Comparison of ENCODE assay signal across 8 mouse cellular contexts in genomic region chr2:33185258-33185657, GRCm38 (mm10). TPM values are rescaled to one million over a fixed set of nuclear protein-coding genes. Genes with fewer than 3 reads are reported as not detected.
DNase-seq lines count a peak whose midpoint lies in the region; ATAC-seq and TF ChIP-seq lines count a peak whose summit lies in the region.

No protein-coding gene starts in this region.

- WGBS in hindbrain, embryonic 10.5 days: 75% methylated on average over 7 of the region's 7 CpGs
- 76% methylated on average over 7 of the region's 7 CpGs for WGBS in hindbrain, embryonic 12.5 days
- WGBS in heart, postnatal 0 days: 76% methylated on average over 7 of the region's 7 CpGs
- WGBS in forebrain, embryonic 14.5 days: 77% methylated on average over 7 of the region's 7 CpGs

- no peak overlapping the region for H3K4me2 ChIP-seq in hindbrain, embryonic 12.5 days (replicated peaks)
- no peak overlapping the region for H3K4me2 ChIP-seq in heart, postnatal 0 days (ENCODE audit: low read depth, low read length)
- H3K4me2 ChIP-seq in forebrain, embryonic 14.5 days (ENCODE audit: low read length): no peak overlapping the region

- no peak overlapping the region for H3K27ac ChIP-seq in hindbrain, embryonic 10.5 days
- no peak overlapping the region; the same call in 1 of the 2 replicates for H3K27ac ChIP-seq in hindbrain, embryonic 12.5 days
- H3K27ac ChIP-seq in heart, postnatal 0 days (ENCODE audit: low read depth): peak overlapping the region; percentile 57; the same call in 1 of the 2 replicates
- H3K27ac ChIP-seq in forebrain, embryonic 14.5 days (ENCODE audit: low read depth, low read length): no peak overlapping the region

- ATAC-seq in hindbrain, embryonic 12.5 days (ENCODE audit: low FRiP score): no peak
- no peak for ATAC-seq in heart, postnatal 0 days (ENCODE audit: insufficient read depth, low read depth)
- ATAC-seq in megakaryocyte-erythroid progenitor cell, adult 5-6 weeks (replicated peaks; ENCODE audit: low FRiP score, low TSS enrichment, poor library complexity, severe bottlenecking): peak; percentile 59; the same call in 1 of the 2 replicates
- no peak; the same call in 1 of the 2 replicates for ATAC-seq in forebrain, embryonic 14.5 days

- no peak overlapping the region for H3K9ac ChIP-seq in hindbrain, embryonic 12.5 days
- H3K9ac ChIP-seq in heart, postnatal 0 days (replicated peaks; ENCODE audit: low read depth, low read length): no peak overlapping the region
- H3K9ac ChIP-seq in forebrain, embryonic 14.5 days (ENCODE audit: low read length): no peak overlapping the region

- no peaks in the 10 kb centered on the region for H3K27me3 ChIP-seq in hindbrain, embryonic 10.5 days (ENCODE audit: insufficient read depth, poor library complexity, severe bottlenecking)
- H3K27me3 ChIP-seq in hindbrain, embryonic 12.5 days: no peaks in the 10 kb centered on the region
- H3K27me3 ChIP-seq in heart, postnatal 0 days (ENCODE audit: control insufficient read depth, insufficient read depth, low read length): no peaks in the 10 kb centered on the region
- H3K27me3 ChIP-seq in forebrain, embryonic 14.5 days (replicated peaks; ENCODE audit: control insufficient read depth, insufficient read depth, low read length): no peaks in the 10 kb centered on the region

- H3K9me3 ChIP-seq in hindbrain, embryonic 10.5 days: no peaks in the 10 kb centered on the region
- no peaks in the 10 kb centered on the region for H3K9me3 ChIP-seq in hindbrain, embryonic 12.5 days (replicated peaks)
- H3K9me3 ChIP-seq in heart, postnatal 0 days (replicated peaks; ENCODE audit: control insufficient read depth, low read length): no peaks in the 10 kb centered on the region
- no peaks in the 10 kb centered on the region for H3K9me3 ChIP-seq in forebrain, embryonic 14.5 days (replicated peaks; ENCODE audit: control insufficient read depth, low read length)

- no peaks in the 10 kb centered on the region for H3K36me3 ChIP-seq in hindbrain, embryonic 10.5 days
- no peaks in the 10 kb centered on the region for H3K36me3 ChIP-seq in hindbrain, embryonic 12.5 days
- H3K36me3 ChIP-seq in heart, postnatal 0 days (replicated peaks; ENCODE audit: control insufficient read depth, insufficient read depth, low read length): no peaks in the 10 kb centered on the region
- no peaks in the 10 kb centered on the region for H3K36me3 ChIP-seq in forebrain, embryonic 14.5 days (ENCODE audit: control insufficient read depth, insufficient read depth, low read length)

- TF ChIP-seq EP300 in heart, postnatal 0 days (IDR thresholded peaks at IDR 0.05; ENCODE audit: low read depth): no peak

- peak; percentile 35 for DNase-seq in hindbrain, embryonic 10.5 days (ENCODE audit: low spot score)
- DNase-seq in A20 (ENCODE audit: low read depth, low spot score): peak; percentile 10
- DNase-seq in adrenal gland, postnatal 25 days: peak; percentile 72
- no peak for DNase-seq in heart, postnatal 0 days (ENCODE audit: low spot score)
- no peak for DNase-seq in forebrain, embryonic 14.5 days (ENCODE audit: low spot score)
- no peak for DNase-seq in ovary, adult 18-20 months (ENCODE audit: low spot score)

- peak; percentile 44; the same call in 1 of the 2 replicates for TF ChIP-seq CTCF in heart, postnatal 0 days (IDR thresholded peaks at IDR 0.05; ENCODE audit: low read depth)

- peaks cover 27% of the 10 kb centered on the region for H3K4me1 ChIP-seq in hindbrain, embryonic 10.5 days (replicated peaks)
- H3K4me1 ChIP-seq in hindbrain, embryonic 12.5 days: peaks cover 11% of the 10 kb centered on the region
- H3K4me1 ChIP-seq in heart, postnatal 0 days (ENCODE audit: control insufficient read depth, insufficient read depth): peaks cover 44% of the 10 kb centered on the region
- H3K4me1 ChIP-seq in forebrain, embryonic 14.5 days (ENCODE audit: control insufficient read depth, insufficient read depth, low read length): peaks cover 1% of the 10 kb centered on the region; the same call in 1 of the 2 replicates

- H3K4me3 ChIP-seq in hindbrain, embryonic 10.5 days: no peak overlapping the region
- no peak overlapping the region for H3K4me3 ChIP-seq in hindbrain, embryonic 12.5 days
- no peak overlapping the region for H3K4me3 ChIP-seq in heart, postnatal 0 days (ENCODE audit: low read depth, low read length)
- no peak overlapping the region for H3K4me3 ChIP-seq in forebrain, embryonic 14.5 days (ENCODE audit: low read depth, low read length)

RNA-seq across cellular contexts. Expression of gene Angptl2, which starts 30.6 kb away (rescaled TPM):
- polyA plus RNA-seq in hindbrain, embryonic 10.5 days (2016; fragmentation: Nextera tagmentation; extraction: Ambion mirVana): 26.0 and 26.7 TPM in 2 replicates
- 32.8 and 35.4 TPM in 2 replicates for polyA plus RNA-seq in hindbrain, embryonic 12.5 days (2016; fragmentation: Nextera tagmentation; extraction: Ambion mirVana)
- total RNA-seq in adrenal gland, postnatal 25 days (2021): 21.2 and 23.6 TPM in 2 replicates
- total RNA-seq in heart, postnatal 0 days (2014; rRNA removed; ENCODE audit: low replicate concordance): 124 and 149 TPM in 2 replicates
- 58.0 and 66.5 TPM in 2 replicates for polyA plus RNA-seq in heart, postnatal 0 days (2015; fragmentation: Nextera tagmentation; extraction: Ambion mirVana)
- not detected in 2 replicates for total RNA-seq in megakaryocyte-erythroid progenitor cell, adult 5-6 weeks (2014; fragmentation: Nextera tagmentation)
- total RNA-seq in megakaryocyte-erythroid progenitor cell, adult 5-6 weeks (2017): 0.72 and 0.89 TPM in 2 replicates
- 8.0 and 12.0 TPM in 2 replicates for polyA plus RNA-seq in forebrain, embryonic 14.5 days (2014; fragmentation: Nextera tagmentation; extraction: Ambion mirVana)

RNA-seq across cellular contexts. Expression of gene Garnl3, which starts 53.8 kb away (rescaled TPM):
- polyA plus RNA-seq in hindbrain, embryonic 10.5 days (2016; fragmentation: Nextera tagmentation; extraction: Ambion mirVana): 9.6 and 14.5 TPM in 2 replicates
- polyA plus RNA-seq in hindbrain, embryonic 12.5 days (2016; fragmentation: Nextera tagmentation; extraction: Ambion mirVana): 20.6 and 24.2 TPM in 2 replicates
- total RNA-seq in adrenal gland, postnatal 25 days (2021): 17.3 and 19.2 TPM in 2 replicates
- total RNA-seq in heart, postnatal 0 days (2014; rRNA removed; ENCODE audit: low replicate concordance): 4.0 and 6.3 TPM in 2 replicates
- polyA plus RNA-seq in heart, postnatal 0 days (2015; fragmentation: Nextera tagmentation; extraction: Ambion mirVana): 6.1 TPM in 2 replicates
- total RNA-seq in megakaryocyte-erythroid progenitor cell, adult 5-6 weeks (2014; fragmentation: Nextera tagmentation): 2.5 and 3.3 TPM in 2 replicates
- 0.61 TPM in 1 of 2 replicates, not detected in the other for total RNA-seq in megakaryocyte-erythroid progenitor cell, adult 5-6 weeks (2017)
- polyA plus RNA-seq in forebrain, embryonic 14.5 days (2014; fragmentation: Nextera tagmentation; extraction: Ambion mirVana): 21.3 and 33.6 TPM in 2 replicates

Comparison
In these comparisons a context has a peak if more than half of its experiments do, and no peak if none do; other contexts are left out.
1. DNase-seq: peak in hindbrain, embryonic 10.5 days (single experiment), A20 (single experiment) and adrenal gland, postnatal 25 days (single experiment); none in heart, postnatal 0 days (single experiment), forebrain, embryonic 14.5 days (single experiment) and ovary, adult 18-20 months (single experiment).